Mouse (Mus musculus): ENCODE data around the gene Tspan5. TPM values are rescaled to one million over a fixed set of nuclear protein-coding genes. Genes with fewer than 3 reads are reported as not detected.

The Tspan5 gene
- polyA plus RNA-seq, 1 experiment from 2014 or later = 12.5 TPM

DNA sequence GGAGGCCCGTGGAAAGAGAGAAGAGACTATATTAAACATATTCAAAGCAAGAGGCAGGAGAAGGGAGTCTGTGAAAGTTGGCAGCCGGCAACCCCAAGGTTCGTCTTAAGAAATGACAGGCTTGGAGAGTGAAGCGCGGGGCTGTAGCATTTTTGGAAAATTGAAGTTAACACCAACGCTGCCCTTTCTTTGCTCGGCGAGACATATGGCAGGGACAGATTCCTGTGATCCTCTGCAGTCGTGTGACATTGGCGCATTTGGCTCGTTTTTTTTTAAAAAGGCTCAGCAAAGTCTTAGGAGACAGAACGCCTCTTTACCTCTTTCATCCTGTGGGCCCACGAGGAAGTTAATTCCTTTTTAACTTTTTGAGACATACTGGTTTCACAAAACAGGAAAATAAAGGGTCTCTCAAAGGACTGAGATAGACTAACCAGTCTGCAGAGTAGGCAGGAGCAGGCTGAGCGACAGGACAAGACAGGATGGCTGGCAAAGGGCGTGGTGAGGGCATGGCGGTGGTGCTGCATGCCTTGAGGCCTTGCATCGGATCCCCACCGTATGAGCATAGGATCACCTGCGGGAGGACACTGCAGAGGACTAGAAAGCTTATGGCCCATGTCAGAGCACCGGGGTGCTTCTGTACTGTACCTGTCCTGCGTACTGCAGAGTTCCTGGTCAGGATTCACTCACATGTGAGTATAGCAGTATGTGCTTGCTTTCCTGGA lies 60.9 kb downstream of the Tspan5 start:
- Histone ChIP-seq H3K36me3 (ENCODE audit: control insufficient read depth, insufficient read depth, low read length) (no peaks in the 10 kb centered on the region), H3K4me2 (no peak overlapping the region), H3K27me3 (replicated peaks; ENCODE audit: control insufficient read depth, insufficient read depth, low read length) (no peaks in the 10 kb centered on the region), H3K9ac (ENCODE audit: low read depth, low read length) (no peak overlapping the region), H3K9me3 (ENCODE audit: control insufficient read depth, low read length) (no peaks in the 10 kb centered on the region), H3K27ac (ENCODE audit: low read depth, low read length) (no peak overlapping the region), H3K4me1 (replicated peaks; ENCODE audit: control insufficient read depth, insufficient read depth, low read length) (no peaks in the 10 kb centered on the region), H3K4me3 (ENCODE audit: low read depth, low read length) (no peak overlapping the region)
- 78% methylated on average over 21 of the region's 21 CpGs for WGBS
- DNase-seq (ENCODE audit: low spot score) (no peak), ATAC-seq (replicated peaks; ENCODE audit: low FRiP score) (no peak)

- DNase-seq (ENCODE audit: low spot score) = no peak
Observed at GRCm38 (mm10) chr3:138803444-138804085, 61.6 kb downstream of the Tspan5 start.

DNA sequence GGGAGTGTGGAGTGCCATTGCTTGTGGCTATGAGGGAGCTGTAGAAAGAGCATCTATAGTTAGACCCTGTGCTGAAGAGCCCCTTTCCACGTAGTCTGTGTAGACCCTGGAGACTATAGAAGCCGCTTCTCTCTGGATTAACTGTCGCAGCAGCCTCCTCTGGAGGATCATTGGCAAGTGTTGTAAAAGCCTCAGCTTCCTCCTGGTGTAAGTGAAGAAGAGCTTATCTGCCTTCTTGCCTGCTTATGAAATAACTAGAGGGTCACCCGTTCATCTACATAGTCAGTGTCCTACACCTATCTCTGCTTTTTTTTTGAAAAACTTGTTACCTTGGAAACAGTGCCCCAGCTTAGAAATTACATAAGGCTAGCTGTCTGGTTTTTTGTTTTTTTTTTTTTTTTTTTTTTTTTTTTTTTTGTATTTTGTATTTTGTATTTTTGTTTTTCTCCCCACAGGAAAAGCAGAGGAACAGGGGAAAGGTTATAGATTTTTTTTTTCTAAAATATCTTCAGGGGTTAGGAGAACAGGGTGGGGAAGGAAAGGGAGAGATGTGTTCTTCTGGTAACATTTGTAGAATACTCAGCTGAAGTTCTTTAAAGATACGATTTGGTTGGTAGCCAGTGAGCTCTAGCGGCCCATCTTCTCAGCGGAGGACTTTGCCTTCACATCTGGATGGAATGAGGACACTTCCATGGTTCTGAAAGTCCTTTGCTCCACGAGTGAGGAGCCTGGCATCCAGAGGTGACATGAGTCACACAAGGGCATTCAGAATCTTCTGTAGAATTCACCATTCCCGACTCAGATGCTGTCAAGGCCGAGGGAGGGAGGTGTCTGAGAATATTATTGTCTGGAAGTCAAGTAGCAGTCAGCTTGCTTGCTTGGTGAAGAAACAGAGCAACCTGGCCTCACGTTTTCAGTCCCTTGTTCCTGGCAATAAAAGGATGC lies 62.4 kb downstream of the Tspan5 start:
- no peaks in the 10 kb centered on the region for H3K27me3 ChIP-seq (replicated peaks; ENCODE audit: control insufficient read depth, insufficient read depth, low read length)
- no peak for DNase-seq (ENCODE audit: low spot score)
- no peak overlapping the region for H3K27ac ChIP-seq (ENCODE audit: low read depth, low read length)
- 73% methylated on average over 11 of the region's 11 CpGs for WGBS
- no peak overlapping the region for H3K4me2 ChIP-seq
- H3K4me1 ChIP-seq (replicated peaks; ENCODE audit: control insufficient read depth, insufficient read depth, low read length) = no peaks in the 10 kb centered on the region
- no peak for ATAC-seq (replicated peaks; ENCODE audit: low FRiP score)
- H3K9me3 ChIP-seq (ENCODE audit: control insufficient read depth, low read length) = no peaks in the 10 kb centered on the region
- no peaks in the 10 kb centered on the region for H3K36me3 ChIP-seq (ENCODE audit: control insufficient read depth, insufficient read depth, low read length)
- no peak overlapping the region for H3K9ac ChIP-seq (ENCODE audit: low read depth, low read length)
- H3K4me3 ChIP-seq (ENCODE audit: low read depth, low read length) = no peak overlapping the region

More at GRCm38 (mm10) chr3:138803444-138804085, 61.6 kb downstream of the Tspan5 start:
- no peaks in the 10 kb centered on the region for H3K27me3 ChIP-seq (replicated peaks; ENCODE audit: control insufficient read depth, insufficient read depth, low read length)
- no peak overlapping the region for H3K27ac ChIP-seq (ENCODE audit: low read depth, low read length)
- WGBS = 86% methylated on average over 11 of the region's 11 CpGs
- no peaks in the 10 kb centered on the region for H3K9me3 ChIP-seq (ENCODE audit: control insufficient read depth, low read length)
- H3K9ac ChIP-seq (ENCODE audit: low read depth, low read length) = no peak overlapping the region
- H3K36me3 ChIP-seq (ENCODE audit: control insufficient read depth, insufficient read depth, low read length) = no peaks in the 10 kb centered on the region
- no peak overlapping the region for H3K4me3 ChIP-seq (ENCODE audit: low read depth, low read length)
- no peak for ATAC-seq (replicated peaks; ENCODE audit: low FRiP score)
- no peak overlapping the region for H3K4me2 ChIP-seq
- H3K4me1 ChIP-seq (replicated peaks; ENCODE audit: control insufficient read depth, insufficient read depth, low read length) = no peaks in the 10 kb centered on the region

DNA sequence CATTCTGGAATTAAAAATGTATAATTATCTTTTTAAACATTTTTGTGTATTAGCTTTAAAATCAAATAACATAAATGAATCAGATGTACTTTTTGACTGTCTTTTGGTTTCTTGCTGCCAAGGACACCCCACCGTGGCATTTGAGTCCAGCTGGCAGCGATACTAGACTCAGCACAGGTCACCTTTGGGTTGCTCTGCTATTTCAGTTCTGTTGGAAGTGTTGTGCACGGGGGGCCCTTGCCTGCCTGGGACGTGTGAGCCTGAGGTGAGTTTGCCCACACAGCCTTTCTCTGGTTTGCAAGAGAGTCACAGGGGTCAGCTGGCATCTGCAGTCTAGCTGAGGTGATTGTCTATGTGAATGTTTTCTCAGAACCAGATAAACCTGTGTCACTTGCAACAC lies 65.8 kb downstream of the Tspan5 start:
- H3K4me3 ChIP-seq (ENCODE audit: low read depth, low read length) = no peak overlapping the region
- no peaks in the 10 kb centered on the region for H3K27me3 ChIP-seq (replicated peaks; ENCODE audit: control insufficient read depth, insufficient read depth, low read length)
- H3K4me1 ChIP-seq (replicated peaks; ENCODE audit: control insufficient read depth, insufficient read depth, low read length) = no peaks in the 10 kb centered on the region
- no peak overlapping the region for H3K27ac ChIP-seq (ENCODE audit: low read depth, low read length)
- no peaks in the 10 kb centered on the region for H3K9me3 ChIP-seq (ENCODE audit: control insufficient read depth, low read length)
- no peak for ATAC-seq (replicated peaks; ENCODE audit: low FRiP score)
- 79% methylated on average over 4 of the region's 4 CpGs for WGBS
- no peak overlapping the region for H3K4me2 ChIP-seq
- no peak overlapping the region for H3K9ac ChIP-seq (ENCODE audit: low read depth, low read length)
- no peaks in the 10 kb centered on the region for H3K36me3 ChIP-seq (ENCODE audit: control insufficient read depth, insufficient read depth, low read length)
- no peak for DNase-seq (ENCODE audit: low spot score)

DNA sequence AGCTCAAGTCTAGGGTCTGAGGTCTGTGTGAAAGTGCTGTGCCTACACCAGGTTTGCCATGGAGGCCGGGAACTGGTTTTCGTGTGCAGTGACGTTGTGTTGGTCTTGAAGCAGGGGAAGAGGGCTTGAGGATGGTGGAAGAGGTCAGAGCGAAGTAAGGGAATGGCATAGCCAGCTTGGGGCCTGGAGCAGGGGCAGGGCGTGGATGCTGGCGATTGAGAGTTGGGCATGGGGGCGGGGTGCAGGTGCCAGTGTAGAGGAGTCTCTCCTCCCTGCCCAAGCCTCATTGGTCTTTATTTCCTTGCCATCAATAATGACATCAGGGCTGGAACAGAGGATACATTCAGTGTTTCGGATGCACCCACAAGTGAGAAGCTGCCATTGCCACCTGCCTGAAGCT lies 67.5 kb downstream of the Tspan5 start:
- Histone ChIP-seq H3K4me2 (no peak overlapping the region), H3K27ac (ENCODE audit: low read depth, low read length) (no peak overlapping the region), H3K27me3 (replicated peaks; ENCODE audit: control insufficient read depth, insufficient read depth, low read length) (no peaks in the 10 kb centered on the region), H3K9me3 (ENCODE audit: control insufficient read depth, low read length) (no peaks in the 10 kb centered on the region), H3K4me1 (replicated peaks; ENCODE audit: control insufficient read depth, insufficient read depth, low read length) (no peaks in the 10 kb centered on the region), H3K36me3 (ENCODE audit: control insufficient read depth, insufficient read depth, low read length) (no peaks in the 10 kb centered on the region), H3K9ac (ENCODE audit: low read depth, low read length) (no peak overlapping the region), H3K4me3 (ENCODE audit: low read depth, low read length) (no peak overlapping the region)
- DNase-seq (ENCODE audit: low spot score) (no peak), ATAC-seq (replicated peaks; ENCODE audit: low FRiP score) (no peak)
- 88% methylated on average over 8 of the region's 8 CpGs for WGBS

GRCm38 (mm10) chr3:138812565-138812964 lies 70.6 kb downstream of the Tspan5 start:
- Histone ChIP-seq H3K9me3 (ENCODE audit: control insufficient read depth, low read length) (no peaks in the 10 kb centered on the region), H3K27ac (ENCODE audit: low read depth, low read length) (no peak overlapping the region), H3K36me3 (ENCODE audit: control insufficient read depth, insufficient read depth, low read length) (no peaks in the 10 kb centered on the region), H3K4me2 (no peak overlapping the region), H3K4me3 (ENCODE audit: low read depth, low read length) (no peak overlapping the region), H3K9ac (ENCODE audit: low read depth, low read length) (no peak overlapping the region), H3K27me3 (replicated peaks; ENCODE audit: control insufficient read depth, insufficient read depth, low read length) (no peaks in the 10 kb centered on the region), H3K4me1 (replicated peaks; ENCODE audit: control insufficient read depth, insufficient read depth, low read length) (peaks cover 3% of the 10 kb centered on the region)
- ATAC-seq (replicated peaks; ENCODE audit: low FRiP score) = no peak
- WGBS = 41% methylated on average over 3 of the region's 3 CpGs
- no peak for DNase-seq (ENCODE audit: low spot score)

DNA sequence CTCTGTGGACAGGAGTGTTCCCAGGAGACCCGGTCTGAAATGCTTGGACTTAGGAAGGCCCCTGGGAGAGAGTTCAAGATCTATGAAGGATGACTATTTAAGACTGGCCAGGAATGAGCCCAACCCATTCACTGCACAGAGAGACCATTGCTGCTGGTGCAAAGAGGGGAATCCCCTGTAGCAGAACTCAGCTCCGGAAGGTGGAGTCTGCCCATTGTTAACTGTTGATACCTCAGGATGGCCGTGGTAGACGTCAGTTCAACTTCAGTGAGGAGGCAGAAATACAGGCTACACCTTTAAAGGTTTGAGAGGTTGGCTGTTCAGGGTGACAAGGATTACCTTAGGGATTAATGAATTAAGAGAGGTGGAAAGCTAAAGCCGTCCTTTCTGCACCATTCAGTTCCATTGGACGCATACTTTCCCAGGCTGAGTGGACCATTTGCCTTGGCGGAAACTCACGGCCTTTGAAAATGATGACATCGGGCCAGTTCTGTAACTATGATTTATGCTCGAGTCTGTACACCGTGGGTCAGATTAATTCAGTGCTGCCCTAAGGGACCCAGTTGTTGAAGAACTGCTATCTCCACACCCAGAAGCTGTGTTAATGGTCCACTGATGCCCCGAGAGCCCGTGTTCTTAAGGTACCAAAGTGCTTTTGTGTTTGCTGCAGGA lies 71.3 kb downstream of the Tspan5 start:
- DNase-seq (ENCODE audit: low spot score) (no peak), ATAC-seq (replicated peaks; ENCODE audit: low FRiP score) (no peak)
- Histone ChIP-seq H3K4me1 (replicated peaks; ENCODE audit: control insufficient read depth, insufficient read depth, low read length) (peaks cover 3% of the 10 kb centered on the region), H3K27ac (ENCODE audit: low read depth, low read length) (no peak overlapping the region), H3K4me3 (ENCODE audit: low read depth, low read length) (no peak overlapping the region), H3K9ac (ENCODE audit: low read depth, low read length) (no peak overlapping the region), H3K9me3 (ENCODE audit: control insufficient read depth, low read length) (no peaks in the 10 kb centered on the region), H3K27me3 (replicated peaks; ENCODE audit: control insufficient read depth, insufficient read depth, low read length) (no peaks in the 10 kb centered on the region), H3K4me2 (no peak overlapping the region), H3K36me3 (ENCODE audit: control insufficient read depth, insufficient read depth, low read length) (no peaks in the 10 kb centered on the region)
- WGBS = 82% methylated on average over 13 of the region's 13 CpGs

DNA sequence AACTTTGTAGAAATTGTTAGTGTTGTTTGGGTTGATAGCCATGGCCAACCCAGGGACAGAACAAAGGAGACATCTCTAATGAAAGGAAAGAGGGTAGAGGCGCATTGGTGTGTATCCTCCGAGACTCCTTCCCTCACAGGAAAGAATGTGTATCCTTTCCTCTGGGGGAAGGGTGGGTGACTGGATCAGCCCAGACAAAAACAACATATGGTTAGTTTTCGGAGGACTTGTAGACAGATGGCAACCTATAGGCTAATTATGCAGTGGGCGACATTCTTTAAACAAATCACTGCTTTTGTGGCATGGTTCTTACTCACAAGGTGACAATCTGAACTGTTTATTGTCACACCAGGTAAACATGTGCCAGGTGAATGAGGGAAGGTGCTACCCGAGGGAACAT lies 72.5 kb downstream of the Tspan5 start:
- DNase-seq (ENCODE audit: low spot score) (no peak), ATAC-seq (replicated peaks; ENCODE audit: low FRiP score) (no peak)
- H3K9me3 ChIP-seq (ENCODE audit: control insufficient read depth, low read length) = no peaks in the 10 kb centered on the region
- H3K4me1 ChIP-seq (replicated peaks; ENCODE audit: control insufficient read depth, insufficient read depth, low read length) = peaks cover 3% of the 10 kb centered on the region
- no peak overlapping the region for H3K4me3 ChIP-seq (ENCODE audit: low read depth, low read length)
- no peaks in the 10 kb centered on the region for H3K27me3 ChIP-seq (replicated peaks; ENCODE audit: control insufficient read depth, insufficient read depth, low read length)
- no peak overlapping the region for H3K9ac ChIP-seq (ENCODE audit: low read depth, low read length)
- H3K4me2 ChIP-seq = no peak overlapping the region
- WGBS = 79% methylated on average over 5 of the region's 5 CpGs
- H3K27ac ChIP-seq (ENCODE audit: low read depth, low read length) = no peak overlapping the region
- no peaks in the 10 kb centered on the region for H3K36me3 ChIP-seq (ENCODE audit: control insufficient read depth, insufficient read depth, low read length)

Measured in liver, embryonic 11.5 days (tissue).